Comparison of ENCODE assay signal across 9 mouse cellular contexts in genomic region chr14:40830505-40830904, GRCm38 (mm10).
"Had no signal": no experiment of that assay in that cellular context is flagged by ENCODE, and none has a peak within 500 bp of the region (broad histone marks: within the 10 kb centered on the region; RNA-seq: fewer than 3 reads in every experiment).

No protein-coding gene starts in this region.

- H3K4me1 ChIP-seq: hindbrain, embryonic 15.5 days; limb, embryonic 13.5 days; midbrain, embryonic 13.5 days had no signal

- H3K4me2 ChIP-seq: hindbrain, embryonic 15.5 days; limb, embryonic 13.5 days; midbrain, embryonic 13.5 days had no signal

- H3K36me3 ChIP-seq: hindbrain, embryonic 15.5 days; limb, embryonic 13.5 days had no signal

- H3K27me3 ChIP-seq: hindbrain, embryonic 15.5 days; limb, embryonic 13.5 days; midbrain, embryonic 13.5 days had no signal

- H3K4me3 ChIP-seq: hindbrain, embryonic 15.5 days; limb, embryonic 13.5 days; midbrain, embryonic 13.5 days had no signal

- ATAC-seq: midbrain, embryonic 13.5 days had no signal

- H3K9me3 ChIP-seq: hindbrain, embryonic 15.5 days; limb, embryonic 13.5 days; midbrain, embryonic 13.5 days had no signal

- DNase-seq: left cerebral cortex, postnatal 4 days; lung, adult 18-20 months; retina, postnatal 1 day; thymus, adult 2 months; thymus, postnatal 36 days had no signal

- H3K9ac ChIP-seq: hindbrain, embryonic 15.5 days; limb, embryonic 13.5 days; liver, embryonic 14.5 days; midbrain, embryonic 13.5 days had no signal

- H3K27ac ChIP-seq: hindbrain, embryonic 15.5 days; limb, embryonic 13.5 days; liver, embryonic 14.5 days; midbrain, embryonic 13.5 days had no signal
